Mouse (Mus musculus) embryo, embryonic 10.5 days (tissue): ENCODE results near the gene F8.

Source experiments
- DNase-seq: peaks from one replicate; pipeline ENCODE4 v3.0.0-alpha.2; 2015; ENCODE audit warnings: low spot score

F8 gene

GRCm38 (mm10) chrX:75138182-75138581, 244.2 kb downstream of the F8 start:
- no peak for DNase-seq

GRCm38 (mm10) chrX:75137729-75138128, 244.7 kb downstream of the F8 start:
- no peak for DNase-seq

- DNase-seq = no peak
These were observed 245.5 kb downstream of the F8 start for GRCm38 (mm10) chrX:75136938-75137337.

GRCm38 (mm10) chrX:75130467-75131160, 251.8 kb downstream of the F8 start, which contains the start of gene Mpp1:
TSS of gene Mpp1 (minus strand) at chrX:75131016.
- peak; percentile 91 for DNase-seq

GRCm38 (mm10) chrX:75129474-75129873, 252.9 kb downstream of the F8 start:
- no peak for DNase-seq

GRCm38 (mm10) chrX:75128333-75128980, 254.0 kb downstream of the F8 start:
- no peak for DNase-seq

- no peak for DNase-seq
These were observed 255.5 kb downstream of the F8 start for GRCm38 (mm10) chrX:75126893-75127292.

GRCm38 (mm10) chrX:75125606-75126005, 256.8 kb downstream of the F8 start:
- DNase-seq = no peak
